Mouse (Mus musculus) megakaryocyte, embryonic 14.5 days (primary cell): ENCODE measurements at regions not wholly inside any gene's neighbourhood (a gene's known extent, or its start where the extent isn't known, plus 50 kb on each side); places are given as distances from the start of the nearest gene placed in this dataset.

Source experiments
- FLI1 ChIP-seq: IDR thresholded peaks from 2 replicates; pipeline ENCODE4 v1.6.1; 2012; ENCODE audit warnings: low read length, inconsistent platforms, mixed read lengths
- GATA1 ChIP-seq: IDR thresholded peaks from 3 replicates; pipeline ENCODE4 v1.6.1; 2012; ENCODE audit warnings: mixed read lengths, low read length, inconsistent platforms, borderline replicate concordance

- no peak for TF ChIP-seq GATA1
- TF ChIP-seq FLI1, result no peak
Measured at GRCm38 (mm10) chr2:179128018-179128417, 314.2 kb upstream of the Cdh4 start.
